Mouse (Mus musculus): ENCODE results near the gene Incenp.
"Not testable (repeated sequence)": the region's sequence is repeated elsewhere in the genome, so short reads cannot be mapped to it uniquely, and the experiment has no call there.

The Incenp gene

GRCm38 (mm10) chr19:9899072-9899779 is at the start of gene Incenp:
Incenp (minus strand) TSS chr19:9899551.
- DNase-seq: peak; percentile 87 to 95

DNA sequence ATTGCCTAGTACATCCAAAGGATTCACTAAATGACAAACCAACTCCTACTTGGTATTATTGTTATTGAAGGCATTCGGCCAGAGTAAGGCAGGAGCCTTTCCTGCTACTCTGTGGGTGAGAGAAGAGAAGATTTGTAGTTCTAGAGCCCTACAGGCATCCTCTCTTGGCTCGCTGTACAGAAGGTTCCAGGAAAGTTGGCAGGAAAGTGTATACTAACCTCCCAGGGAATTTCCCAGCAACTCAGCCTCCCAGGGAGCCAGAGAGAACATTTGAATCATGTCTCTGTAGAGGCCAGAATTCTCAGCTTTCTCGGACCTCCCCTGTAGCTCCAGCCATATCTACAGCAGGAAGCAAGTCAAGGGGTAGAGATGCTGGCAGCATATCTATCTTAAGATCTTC is 47.6 kb upstream of the Incenp start:
- DNase-seq: no peak

DNA sequence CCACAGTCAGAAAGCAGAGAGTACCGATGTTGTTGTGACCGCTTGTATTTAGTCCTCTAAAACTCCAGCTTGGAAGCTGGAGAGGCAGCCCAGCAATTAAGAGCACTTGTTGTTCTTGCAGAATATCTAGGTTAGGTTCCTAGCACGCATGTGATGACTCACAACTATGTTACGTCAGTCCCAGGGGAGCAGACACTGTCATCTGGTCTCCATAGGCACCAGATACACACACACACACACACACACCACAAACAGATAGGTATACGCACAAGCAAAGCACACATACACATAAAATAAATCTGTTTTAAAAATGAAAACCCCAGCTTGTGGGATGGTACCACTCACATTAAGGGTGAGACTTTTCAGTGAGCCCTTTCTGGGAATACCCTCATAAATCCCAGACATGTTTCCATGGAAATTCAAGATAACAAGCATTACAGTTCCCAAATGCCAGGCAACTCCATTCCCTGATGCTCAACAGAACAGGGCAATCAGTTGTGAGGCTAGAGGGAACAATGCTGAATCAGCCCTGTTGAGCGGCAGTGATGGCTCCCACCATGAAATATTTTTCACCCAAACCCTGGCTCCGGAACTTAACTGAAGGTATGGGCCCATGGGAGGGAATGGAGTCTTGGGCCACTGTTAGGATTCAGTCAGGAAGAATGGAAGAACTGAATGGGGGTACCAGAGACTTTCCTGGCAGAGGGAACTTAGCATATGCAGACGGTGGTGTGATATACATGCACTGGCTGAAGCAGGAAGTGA is 46.6 kb upstream of the Incenp start:
- DNase-seq: no peak

DNA sequence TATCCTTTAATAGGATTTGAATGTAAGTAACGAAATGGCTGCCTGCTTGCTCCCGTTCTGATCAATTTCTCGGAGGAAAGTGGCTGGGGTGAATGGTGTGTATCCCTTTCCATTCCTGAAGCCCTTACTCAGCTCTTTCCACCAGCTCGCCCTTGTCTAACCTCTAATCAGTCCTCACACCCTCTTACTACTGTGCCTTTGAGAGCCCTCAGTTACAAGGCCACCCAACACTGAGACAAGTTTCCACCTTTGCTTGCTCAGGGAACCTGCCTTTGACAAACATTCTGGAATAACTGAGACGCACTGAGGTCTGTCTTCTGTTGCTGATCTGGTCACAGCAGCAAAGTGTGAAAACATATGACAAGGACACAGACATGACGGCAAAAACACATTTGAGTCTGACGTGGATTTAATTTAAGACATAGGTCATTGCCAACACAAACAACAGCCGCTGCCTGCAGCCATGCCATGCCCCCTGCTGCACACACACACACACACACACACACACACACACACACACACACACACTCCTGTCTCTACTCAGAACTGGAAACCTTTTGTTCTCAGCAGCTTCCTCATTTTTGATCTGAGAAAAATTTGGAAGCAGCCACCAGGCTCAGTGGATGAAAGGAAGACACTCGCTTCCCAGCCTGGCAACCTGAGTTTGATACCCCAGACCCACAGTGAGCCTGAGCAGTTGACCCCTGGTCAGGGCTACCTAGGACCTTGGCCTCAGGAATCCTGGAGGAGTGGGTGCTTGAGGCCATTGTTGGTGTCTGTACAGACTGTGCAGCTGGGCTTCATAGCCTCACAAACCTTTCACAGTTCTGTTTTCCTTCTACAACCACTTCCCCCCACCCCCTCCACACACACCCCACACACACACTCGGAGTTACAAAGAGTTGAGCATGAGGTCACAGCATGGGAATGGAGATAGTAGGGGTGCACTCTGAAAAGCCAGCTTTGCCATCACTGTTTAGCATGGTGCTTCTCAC is 43.5 kb upstream of the Incenp start:
- no peak for DNase-seq

DNA sequence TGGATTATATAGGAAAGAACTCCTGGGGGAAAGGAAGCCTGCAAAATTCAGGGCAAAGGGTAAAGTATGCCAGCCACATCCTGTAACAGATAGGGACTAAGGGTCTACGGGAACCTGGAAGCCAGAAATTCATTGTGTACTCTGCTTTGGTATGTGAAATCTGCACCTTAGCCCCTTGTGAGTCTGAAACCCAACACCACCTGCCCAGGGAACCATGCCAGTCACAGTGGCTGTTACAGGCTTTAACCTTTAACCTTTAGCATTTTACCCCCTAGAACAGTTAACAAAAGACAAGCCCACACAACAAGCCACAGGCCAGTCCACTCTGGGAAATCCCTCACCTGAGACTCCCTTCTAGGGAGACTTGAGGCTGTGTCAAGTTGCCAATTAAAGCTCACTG is 42.5 kb upstream of the Incenp start:
- no peak for DNase-seq

- DNase-seq: peak in 1 of 2 experiments; percentile 23
Observed at GRCm38 (mm10) chr19:9940903-9941302, 41.6 kb upstream of the Incenp start.

- DNase-seq: no peak
Observed at GRCm38 (mm10) chr19:9939841-9940240, 40.5 kb upstream of the Incenp start.

- DNase-seq: no peak
Observed at GRCm38 (mm10) chr19:9938824-9939303, 39.5 kb upstream of the Incenp start.

GRCm38 (mm10) chr19:9938156-9938823 is 38.9 kb upstream of the Incenp start:
- no peak for DNase-seq

DNA sequence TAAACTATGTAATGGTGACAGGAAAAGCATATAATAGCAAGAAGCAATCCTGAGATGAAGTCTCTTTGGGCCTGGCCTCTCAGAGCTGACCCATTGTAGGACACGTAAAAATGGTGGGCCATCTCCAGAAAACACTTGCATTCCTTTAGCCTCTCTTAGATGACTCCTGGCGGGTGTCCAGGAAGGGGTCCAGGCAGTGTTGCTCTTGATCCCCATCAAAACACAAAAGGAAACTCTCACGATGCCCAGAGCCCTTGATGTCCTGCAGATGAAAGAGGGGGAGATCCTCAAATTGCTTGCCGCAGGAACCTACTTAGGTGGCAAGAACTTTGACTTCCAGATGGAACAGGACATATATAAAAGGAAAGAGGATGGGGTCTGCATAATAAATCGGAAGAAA is 38.1 kb upstream of the Incenp start:
- no peak for DNase-seq

GRCm38 (mm10) chr19:9936579-9936978 is 37.2 kb upstream of the Incenp start:
- no peak for DNase-seq

DNA sequence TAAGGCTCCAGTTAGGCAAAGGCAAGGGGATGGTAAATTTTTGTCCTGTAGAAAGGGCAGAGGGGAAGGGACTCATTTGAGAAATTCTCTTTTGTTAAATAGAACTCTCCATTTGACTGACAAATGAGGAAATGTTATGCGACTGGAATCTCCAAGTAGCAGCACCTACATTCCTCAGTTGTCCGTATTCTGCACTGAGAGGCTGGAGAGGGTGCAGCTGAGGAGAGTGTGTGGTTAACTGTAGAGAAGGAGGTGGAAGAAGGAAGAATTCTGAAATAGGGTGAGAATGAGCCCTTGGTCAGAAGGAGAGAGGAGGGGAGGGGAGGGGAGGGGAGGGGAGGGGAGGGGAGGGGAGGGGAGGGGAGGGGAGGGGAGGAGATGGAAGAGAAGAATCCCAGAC is 34.6 kb upstream of the Incenp start:
- no peak for DNase-seq

DNA sequence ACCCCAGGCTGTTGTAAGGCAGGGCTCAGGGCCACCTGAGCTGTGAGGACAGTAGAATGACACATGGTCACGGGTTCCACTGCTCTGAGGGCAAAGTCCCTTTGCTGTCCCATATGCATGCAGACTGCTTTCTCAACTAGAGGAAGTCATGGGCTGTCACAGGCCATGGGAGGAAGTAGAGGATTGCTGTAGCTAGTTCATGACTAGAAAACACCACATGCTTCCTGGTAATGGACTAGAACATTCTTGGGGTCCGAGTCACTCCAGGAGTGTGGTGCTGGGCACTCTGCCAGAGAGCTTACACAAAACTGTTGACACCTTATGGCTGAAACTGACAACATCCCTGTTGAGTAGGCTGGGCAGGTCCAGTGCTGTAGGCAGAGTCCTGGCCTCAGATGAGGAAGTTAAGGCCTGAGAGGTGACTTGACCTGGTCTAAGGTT is 31.8 kb upstream of the Incenp start:
- not testable (repeated sequence) for DNase-seq

GRCm38 (mm10) chr19:9928089-9928488 is 28.7 kb upstream of the Incenp start:
- DNase-seq: no peak

GRCm38 (mm10) chr19:9924769-9925272 is 25.5 kb upstream of the Incenp start:
- no peak for DNase-seq

DNA sequence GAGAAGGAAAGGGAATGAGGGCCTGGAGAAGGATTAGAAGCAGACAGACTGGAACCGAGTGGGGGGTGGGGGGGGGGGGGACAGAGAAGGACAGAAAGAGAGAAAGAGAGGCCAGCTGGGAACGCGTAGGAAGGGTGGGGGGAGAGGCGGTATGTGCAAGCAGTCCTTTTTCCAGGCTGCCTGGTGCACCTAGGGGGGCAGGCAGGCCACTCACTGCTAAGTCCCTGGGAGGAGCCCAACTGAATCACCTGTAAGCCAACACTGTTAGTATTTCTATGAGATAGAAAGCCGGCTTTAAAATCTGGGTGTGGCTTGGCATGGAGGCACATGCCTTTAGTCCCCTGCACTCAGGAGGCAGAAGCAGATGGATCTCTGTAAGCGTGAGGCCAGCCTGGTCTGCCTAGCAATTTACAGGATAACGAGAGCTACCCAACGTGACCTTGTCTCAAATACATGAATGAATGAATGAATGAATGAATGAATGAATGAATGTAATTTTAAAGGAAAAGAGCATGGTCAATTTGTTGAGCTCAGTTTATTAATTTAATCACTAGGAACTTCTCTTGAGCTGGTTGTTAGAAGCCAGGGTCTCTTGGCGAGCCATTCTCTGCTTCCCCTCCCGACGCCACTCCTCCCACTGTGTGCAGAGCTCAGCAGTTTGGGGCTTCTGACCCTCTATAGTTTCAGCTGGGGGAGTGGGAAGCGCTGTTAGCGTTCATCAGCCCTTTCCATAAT is 24.9 kb upstream of the Incenp start:
- no peak for DNase-seq

- DNase-seq: no peak
Observed at GRCm38 (mm10) chr19:9923048-9923447, 23.7 kb upstream of the Incenp start.

- DNase-seq: no peak
Observed at GRCm38 (mm10) chr19:9922228-9922627, 22.9 kb upstream of the Incenp start.

GRCm38 (mm10) chr19:9920835-9921784 is 21.8 kb upstream of the Incenp start:
- DNase-seq: peak in 1 of 2 experiments; percentile 15
